Mouse (Mus musculus): ENCODE measurements around the gene Rwdd1. TPM values are rescaled to one million over a fixed set of nuclear protein-coding genes. Genes with fewer than 3 reads are reported as not detected.

Gene Rwdd1
- total RNA-seq, 2 experiments from 2014 or later = 89.7 to 101 TPM

Other genes starting within 250 kb of the Rwdd1 start
- gene Sult3a2, start 232.9 kb downstream of the Rwdd1 start, total RNA-seq (2021) = 1 to 10 TPM; 1.3 to 1.4 TPM
- not detected for gene Sult3a1, start 161.9 kb downstream of the Rwdd1 start, total RNA-seq (2021)
- 1 to 10 TPM; 3.1 to 3.6 TPM for gene Rsph4a, start 114.5 kb downstream of the Rwdd1 start, total RNA-seq (2021)
- gene Zup1, start 68.4 kb downstream of the Rwdd1 start, total RNA-seq (2021) = 10 to 100 TPM; 14.9 to 18.5 TPM
- gene Trappc3l, start 18.0 kb upstream of the Rwdd1 start, total RNA-seq (2021) = under 1 TPM; 0.27 to 0.55 TPM
- not detected for gene Calhm4, start 24.7 kb upstream of the Rwdd1 start, total RNA-seq (2021)
- 1 to 10 TPM; 2.2 to 2.9 TPM for gene Calhm5, start 76.9 kb upstream of the Rwdd1 start, total RNA-seq (2021)
- under 1 TPM; 0.55 to 0.62 TPM for gene Calhm6, start 108.4 kb upstream of the Rwdd1 start, total RNA-seq (2021)
- gene Dse, start 188.1 kb upstream of the Rwdd1 start, total RNA-seq (2021) = 1 to 10 TPM; 5.4 to 6.2 TPM

Measured in left cerebral cortex, postnatal 25 days (tissue).